Mouse (Mus musculus) left cerebral cortex, postnatal 10 days (tissue): ENCODE results near the gene Hapln2. TPM values are rescaled to one million over a fixed set of nuclear protein-coding genes. Genes with fewer than 3 reads are reported as not detected.
A peak's percentile ranks its signal among the peaks of the same experiment; 100 is the strongest.

ENCODE experiments used
- DNase-seq, 2 experiments: peaks; one replicate each; pipeline ENCODE4 v3.0.0; 2021 to 2022; ENCODE audit warnings: low spot score in 2 of 2, mixed read lengths in 1 of 2; ENCODE audit errors: extremely low spot score in 1 of 2
- intact Hi-C: fragments of 180-260 bp; cut with DNase I; formaldehyde crosslinking; loops from one replicate; pipeline ENCODE4 v1.15.1; 2025
- total RNA-seq, 2 experiments: library from RNA; stranded (reverse); gene quantifications; 2 replicates each; pipeline ENCODE4 v1.2.3; 2021

The Hapln2 gene
- total RNA-seq, 2 experiments from 2014 or later = 0.26 to 1.3 TPM

DNA sequence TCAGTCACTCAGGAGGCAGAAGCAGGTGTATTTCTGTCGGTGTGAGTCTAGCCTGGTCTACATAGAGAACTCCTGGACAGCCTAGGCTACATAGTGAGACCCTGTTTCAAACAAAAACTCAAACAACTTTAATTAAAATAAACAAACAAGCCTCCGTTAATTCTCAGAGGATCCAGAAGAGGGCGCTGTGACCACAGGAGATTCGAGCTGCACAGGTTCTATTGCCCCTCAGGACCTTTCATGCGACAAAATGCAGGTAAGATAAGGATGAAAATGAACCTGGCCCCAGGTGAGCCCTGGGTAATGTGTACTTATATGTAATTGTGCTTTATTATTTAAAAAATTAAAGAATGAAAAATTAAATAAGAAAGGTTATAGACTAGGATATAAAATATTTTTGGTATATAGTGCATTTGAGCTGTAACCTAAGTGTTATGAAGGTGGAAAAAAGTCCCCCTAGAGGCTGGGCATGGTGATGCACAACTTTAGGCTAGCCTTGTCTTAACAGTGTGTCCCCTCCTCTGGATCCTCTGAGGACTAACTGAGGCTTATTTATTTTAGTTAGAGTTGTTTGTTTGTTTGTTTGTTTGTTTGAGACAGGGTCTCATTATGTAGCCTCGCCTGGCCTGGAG lies 16.6 kb downstream of the Hapln2 start:
- DNase-seq = no peak
- intact Hi-C loops = no loop called here

DNA sequence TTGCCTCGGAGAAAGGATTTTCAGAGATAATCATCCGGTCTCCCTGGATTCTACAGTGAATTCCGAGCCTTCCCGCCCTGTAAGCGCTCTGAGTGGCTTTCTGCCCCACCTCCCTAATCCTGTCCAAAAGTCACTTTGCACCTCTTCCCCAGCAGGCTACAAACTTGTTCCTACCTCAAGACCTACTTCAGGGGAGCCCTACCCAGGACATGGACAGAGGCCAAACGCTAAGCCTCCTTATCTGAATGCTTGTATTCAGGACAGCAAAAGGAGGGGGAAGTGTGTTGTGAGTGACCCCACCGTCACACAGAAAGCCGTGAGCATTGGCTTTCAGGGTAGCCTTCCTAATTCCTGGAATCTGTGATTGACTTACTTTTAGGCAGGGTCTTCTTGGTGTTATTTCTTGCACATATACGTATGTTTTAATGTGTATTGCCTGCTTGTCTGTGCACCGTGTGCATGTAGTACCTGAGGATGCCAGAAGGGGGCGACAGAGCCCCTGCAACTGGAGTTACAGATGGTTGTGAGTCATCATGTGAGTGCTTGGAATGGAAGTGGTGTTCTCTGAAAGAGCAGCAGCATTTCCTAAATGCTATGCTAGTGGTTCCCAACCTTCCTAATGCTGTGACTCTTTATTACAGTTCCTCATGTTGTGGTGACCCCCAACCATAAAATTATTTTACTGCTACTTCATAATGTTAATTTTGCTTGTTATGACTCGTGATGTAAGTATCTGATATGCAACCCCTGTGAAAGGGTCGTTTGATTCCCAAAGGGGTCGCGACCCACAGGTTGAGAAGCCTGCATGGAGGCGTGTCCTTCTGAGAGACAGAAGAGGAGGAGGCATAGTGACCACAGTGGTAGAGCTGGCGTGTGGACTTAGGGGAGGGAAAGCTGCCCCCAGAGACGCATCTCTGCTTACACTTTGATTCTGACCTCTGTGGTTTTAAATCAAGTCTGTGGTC lies 21.3 kb downstream of the Hapln2 start:
- intact Hi-C loops = no loop called here
- DNase-seq = no peak

DNA sequence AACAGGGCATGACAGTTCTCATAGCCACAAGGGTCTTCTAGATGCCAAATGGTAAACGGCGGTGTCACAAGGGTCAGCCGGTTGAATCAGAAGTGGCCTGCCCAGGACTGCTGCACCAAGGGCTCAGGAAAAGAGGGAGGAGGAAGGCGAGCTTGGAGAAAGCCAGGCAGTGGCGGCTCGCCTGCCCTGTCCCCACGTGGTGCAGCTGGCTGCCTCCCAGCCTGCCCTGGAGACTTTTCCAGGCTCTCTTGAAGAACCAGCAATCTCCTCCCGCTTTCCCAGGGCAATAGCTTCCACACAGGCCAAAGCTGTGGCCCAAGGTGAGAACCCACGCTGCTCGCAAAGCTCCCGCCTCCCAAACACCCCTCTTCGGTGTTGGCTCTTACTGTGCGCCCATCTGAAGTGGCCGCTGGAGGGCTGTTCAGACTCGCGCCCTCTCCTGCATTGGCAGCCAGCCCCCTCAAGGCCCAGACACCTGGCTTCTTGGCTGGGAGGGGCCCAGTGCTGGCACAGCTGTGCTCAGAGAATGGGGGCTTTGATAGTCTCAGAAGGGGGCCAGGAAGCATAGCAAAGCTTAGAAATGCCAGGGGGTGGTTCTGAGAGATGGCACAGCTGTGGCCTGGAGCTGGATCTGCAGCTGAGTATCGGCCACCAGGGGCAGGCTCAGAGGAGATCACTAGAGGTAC lies 24.9 kb downstream of the Hapln2 start:
- intact Hi-C loops = no loop called here
- DNase-seq = peak in 1 of 2 experiments; percentile 66

DNA sequence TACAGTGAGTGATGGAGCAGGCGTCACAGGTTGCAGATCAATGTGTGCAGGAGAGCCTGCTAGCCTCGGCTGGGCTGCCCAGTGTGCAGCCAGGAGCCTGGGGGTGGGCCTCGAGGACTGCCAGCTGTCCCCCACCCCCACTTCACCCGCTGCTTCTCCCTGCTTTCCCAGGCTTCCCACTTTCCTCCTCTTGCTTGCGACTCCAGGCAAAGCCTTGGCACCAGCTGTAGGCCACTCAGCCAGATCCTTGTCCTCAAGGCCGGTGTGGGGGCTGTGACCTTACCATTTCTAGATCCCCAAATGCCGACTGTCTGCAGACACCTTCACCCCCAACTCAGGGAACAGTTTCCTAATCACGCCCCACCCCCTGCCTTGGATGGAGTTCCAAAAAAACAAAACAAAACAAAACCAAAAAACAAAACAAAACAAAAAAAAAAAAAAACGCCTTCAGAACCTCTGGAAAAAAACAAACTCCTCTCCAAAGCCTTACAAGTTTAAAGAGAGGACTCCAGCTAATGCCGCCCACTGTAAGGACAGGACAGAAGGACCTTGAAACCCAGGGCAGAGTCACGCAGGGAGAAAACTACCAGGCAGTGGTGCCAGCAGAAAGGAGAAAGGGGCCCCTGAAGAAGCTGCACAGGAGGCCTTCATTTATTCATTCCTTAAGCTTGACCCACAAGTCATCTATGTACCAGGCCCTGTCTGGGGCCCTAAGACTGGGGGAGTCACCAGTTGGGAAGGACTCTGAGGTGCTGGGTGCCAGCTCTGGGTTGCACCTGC lies 26.4 kb downstream of the Hapln2 start:
- DNase-seq = peak in 1 of 2 experiments; percentile 54
- intact Hi-C loops = no loop called here

DNA sequence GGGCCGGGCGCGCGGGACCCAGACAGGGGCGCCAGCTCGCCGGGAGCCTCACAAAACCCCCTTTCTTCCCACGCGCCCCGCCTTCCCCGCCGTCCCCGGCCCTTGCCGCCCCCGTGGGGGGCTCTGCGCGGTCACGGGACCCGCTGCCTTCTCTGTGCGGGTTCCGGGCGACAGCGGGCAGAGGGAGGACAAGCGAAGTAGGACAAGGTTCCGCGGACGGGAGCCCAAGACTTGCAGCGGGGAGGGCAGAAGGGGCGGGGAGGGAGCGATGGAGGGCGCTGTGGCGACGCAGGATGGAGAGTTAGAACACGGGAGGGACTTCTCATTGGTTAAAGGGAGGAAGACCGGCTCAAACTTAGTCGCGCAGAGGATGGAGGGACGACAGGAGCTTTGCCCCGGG lies 27.2 kb downstream of the Hapln2 start, which contains the start of gene Bcan:
Gene Bcan (minus strand): TSS at position 50 of the 400 bp plus-strand sequence.
- DNase-seq = peak; percentile 58 to 82
- intact Hi-C loops = no loop called here

DNA sequence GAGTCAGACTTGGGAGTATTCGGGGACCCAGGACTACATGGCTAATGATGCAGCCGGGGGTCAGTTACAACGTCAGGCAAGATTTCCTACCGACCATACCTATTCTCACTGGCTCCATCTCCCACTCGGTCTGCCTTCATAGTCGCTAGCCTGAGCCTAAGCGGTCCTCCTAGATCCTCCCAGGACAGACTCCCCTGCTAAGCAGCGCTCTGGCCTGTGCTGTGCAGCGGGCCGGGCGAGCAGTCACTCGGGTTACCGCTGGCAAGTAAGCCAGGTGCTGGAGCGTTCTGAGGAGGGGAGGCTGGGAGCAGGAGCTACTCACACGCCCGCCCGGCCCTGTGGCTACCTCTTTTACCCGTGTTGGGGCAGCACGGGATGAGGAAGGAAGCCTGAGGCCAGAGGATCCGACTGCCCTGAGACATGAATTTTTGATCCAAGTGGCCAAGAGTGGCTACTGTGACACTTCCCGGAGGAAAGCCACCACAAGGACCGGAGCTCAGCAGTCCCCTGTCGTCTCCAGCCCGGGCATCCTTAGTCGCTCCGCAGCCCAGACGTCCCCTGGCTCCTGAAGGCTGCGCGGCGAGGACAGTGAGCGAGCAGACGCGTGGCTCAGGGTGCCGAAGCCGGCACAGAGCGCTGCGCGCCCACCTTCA lies 28.0 kb downstream of the Hapln2 start:
- intact Hi-C loops = no loop called here

DNA sequence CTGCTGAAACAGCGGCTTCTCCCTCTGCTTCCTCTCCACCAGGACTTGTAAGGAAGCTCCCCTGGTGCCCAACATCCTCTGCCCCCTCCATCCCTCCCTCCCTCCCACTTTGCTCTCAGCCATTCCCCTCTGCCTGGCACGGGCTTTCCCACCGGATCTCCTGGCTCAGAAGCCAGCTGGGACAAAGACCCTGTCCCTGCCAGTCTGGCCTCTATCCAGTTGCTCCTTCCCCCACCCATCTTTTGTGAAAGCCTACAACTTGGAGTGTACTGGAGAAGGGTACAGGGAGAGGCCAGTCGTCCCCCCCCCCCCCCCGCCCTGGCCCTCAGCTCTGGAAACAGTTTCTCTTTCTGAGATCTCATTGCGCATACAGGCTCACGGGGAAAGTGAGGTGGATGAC lies 28.6 kb downstream of the Hapln2 start:
- peak; percentile 78 to 79 for DNase-seq
- intact Hi-C loops = no loop called here

More for the DNA sequence above, 28.0 kb downstream of the Hapln2 start:
- DNase-seq = no peak

DNA sequence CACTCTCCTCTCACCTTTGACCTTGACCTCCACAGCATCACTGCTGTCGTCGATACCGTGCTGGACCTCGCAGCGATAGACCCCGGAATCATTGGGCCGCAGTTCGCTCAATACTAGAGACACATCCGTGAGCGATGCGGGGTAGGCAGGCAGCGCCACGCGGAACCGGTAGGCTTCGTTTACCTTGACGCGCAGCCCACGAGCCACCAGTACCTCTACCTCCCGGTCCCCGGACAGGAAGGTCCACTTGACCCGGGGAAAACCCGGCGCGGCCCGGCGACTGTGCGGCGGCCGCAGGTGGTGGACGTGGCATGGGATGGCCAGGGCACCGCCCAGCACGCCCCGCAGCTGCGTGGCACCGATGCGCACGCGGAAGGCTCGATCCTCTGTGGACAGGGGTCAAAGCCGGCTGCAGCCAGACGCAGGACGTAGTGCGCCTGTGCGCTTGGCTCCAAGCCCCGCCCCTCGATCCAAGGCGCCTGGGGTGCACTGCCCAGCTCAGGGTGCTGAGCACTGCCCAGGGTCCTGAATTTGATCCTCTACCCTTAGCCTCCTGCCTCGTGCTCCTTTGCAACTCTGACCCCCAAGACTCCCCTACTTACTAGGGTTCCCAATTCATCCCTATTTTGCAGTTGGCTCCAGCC lies 30.3 kb downstream of the Hapln2 start:
- intact Hi-C loops = no loop called here
- DNase-seq = peak in 1 of 2 experiments; percentile 65

DNA sequence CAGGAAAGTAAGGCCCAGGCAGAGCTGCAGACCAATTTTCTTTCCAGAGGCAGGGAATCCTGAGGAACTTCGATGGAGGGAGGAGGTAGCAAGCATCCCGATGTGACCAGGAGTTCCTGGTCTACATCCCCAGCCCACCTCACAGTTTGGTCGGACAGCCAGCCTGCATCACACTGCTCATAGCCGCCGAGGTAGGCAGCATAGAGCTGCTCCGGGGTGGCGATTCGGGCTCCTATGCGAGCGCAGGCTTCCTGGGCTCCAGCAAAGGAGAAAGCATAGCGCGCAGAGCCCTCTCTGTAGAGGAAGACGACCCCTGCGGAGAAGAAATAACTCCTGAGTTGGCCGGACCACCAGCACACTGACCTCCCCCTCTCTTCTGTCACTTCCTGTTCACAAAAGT lies 31.0 kb downstream of the Hapln2 start:
- intact Hi-C loops = no loop called here
- DNase-seq = no peak

DNA sequence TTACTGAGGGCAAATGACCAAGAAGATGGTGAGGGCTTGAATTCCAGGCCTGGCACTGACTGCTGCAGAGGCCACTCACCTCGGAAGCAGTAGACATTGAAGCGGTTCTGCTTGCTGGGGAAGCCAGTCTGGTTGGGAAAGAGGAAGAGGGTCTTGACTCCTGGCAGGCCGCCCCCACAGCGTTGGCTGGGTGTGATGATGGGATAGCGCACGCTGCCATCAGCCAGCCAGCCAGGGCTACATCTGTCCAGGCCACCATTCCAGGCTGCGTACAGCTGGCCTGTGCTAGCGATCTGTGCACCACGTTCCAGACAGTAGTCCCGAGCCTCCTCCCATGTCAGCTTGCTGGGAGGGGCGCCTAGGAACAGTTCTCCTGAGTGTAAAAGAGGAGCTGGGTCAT lies 32.1 kb downstream of the Hapln2 start:
- DNase-seq = no peak
- intact Hi-C loops = no loop called here

DNA sequence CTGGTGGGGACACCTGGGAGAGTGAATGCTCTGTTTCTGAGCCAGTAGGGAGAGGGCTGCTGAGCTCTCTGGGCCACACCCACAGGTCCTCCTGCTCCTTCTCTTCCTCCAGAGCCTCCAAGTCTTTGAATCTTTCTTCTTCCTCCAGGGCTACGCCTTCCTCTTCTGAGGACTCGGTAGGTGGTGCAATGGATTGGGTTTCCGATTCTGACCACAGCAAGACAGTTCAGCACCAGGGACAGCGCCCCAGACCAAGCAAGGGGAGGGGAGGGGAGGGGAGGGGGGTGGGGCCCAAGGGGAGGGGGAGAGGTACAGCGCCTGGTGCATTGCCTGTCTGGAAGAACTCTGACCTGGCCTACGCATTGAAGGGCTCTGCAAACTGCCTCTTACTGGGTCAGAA lies 33.9 kb downstream of the Hapln2 start:
- intact Hi-C loops = no loop called here
- no peak for DNase-seq

DNA sequence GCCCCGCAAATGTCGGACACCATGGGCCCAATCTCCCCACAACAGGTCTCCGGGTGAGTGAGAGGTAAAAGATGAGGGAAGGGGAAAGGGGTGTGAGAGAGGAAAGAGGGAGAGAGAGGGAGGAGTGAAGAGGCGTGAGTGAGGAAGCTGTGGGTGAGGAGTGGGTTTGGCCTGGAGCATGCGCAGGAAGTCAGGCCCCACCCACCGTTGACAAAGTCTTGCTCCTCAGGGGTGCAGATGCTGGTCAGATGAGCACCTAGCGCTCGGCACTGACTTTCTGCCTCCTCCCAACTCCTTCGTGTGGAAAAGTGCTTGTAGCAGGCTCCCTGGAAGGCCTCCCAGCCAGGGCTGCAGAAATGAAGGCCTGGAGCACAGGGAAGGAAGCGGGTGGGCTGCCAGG lies 37.4 kb downstream of the Hapln2 start:
- DNase-seq = no peak

DNA sequence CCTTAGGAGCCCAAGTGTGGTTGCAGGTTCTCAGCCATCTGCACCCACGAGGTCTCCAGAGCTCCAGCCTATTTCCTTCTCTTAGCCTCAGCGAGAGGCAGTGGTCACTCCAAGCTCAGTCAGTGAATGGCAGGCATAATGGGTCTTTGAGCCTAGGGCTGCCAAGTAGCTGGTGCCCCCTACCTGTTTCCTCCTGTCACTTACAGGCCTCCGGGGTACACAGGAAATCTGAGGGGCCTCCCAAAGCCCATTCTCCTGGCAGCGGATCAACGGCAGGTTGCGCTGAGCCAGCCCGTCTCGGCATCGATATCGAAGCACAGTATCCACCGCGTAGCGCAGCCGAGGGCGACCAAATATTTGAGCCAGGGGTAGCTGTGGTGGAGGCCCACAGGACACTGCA lies 39.3 kb downstream of the Hapln2 start:
- intact Hi-C loops = no loop called here
- no peak for DNase-seq

More for the DNA sequence above, 37.4 kb downstream of the Hapln2 start:
- intact Hi-C loops = no loop called here

DNA sequence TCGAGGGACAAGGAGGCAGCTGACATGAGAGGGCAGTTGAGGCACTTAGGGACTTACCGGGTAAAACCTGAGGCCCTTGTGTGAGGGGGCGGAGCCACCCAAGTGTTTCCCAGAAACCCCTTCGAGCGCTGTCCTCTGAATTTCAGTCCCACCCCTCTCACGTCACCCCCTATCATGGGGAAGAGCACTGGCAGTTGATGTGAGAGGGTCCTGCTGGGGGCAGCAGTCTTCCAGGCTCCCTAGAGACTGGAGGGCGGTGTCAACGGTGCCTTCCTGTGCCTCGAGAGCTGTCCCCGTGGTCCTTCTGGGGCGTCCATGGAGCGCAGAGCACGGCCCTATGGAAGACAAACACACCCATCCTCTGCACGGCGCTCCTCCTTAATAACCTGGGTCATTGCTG lies 39.8 kb downstream of the Hapln2 start:
- intact Hi-C loops = no loop called here
- DNase-seq = peak in 1 of 2 experiments; percentile 67

DNA sequence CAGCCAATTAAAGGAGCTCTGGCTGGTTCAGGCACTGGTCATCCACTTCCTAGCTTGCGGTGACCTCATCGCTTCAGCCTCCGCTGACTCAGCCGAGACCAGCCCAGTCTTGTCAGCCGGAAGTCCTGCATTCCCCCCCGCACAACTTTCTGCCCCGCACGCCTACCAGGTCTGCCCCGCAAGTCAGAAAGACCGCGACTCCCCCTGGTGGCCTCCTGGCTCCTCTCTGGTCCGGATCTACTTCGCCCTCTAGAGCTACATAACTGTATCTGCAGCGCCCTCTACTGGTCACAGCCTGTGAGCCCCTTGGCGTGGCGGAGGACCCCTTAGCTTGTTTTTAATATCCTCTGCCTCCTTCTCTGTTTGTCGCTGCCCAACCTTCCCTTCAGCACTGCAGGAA lies 40.5 kb downstream of the Hapln2 start:
- intact Hi-C loops = no loop called here
- DNase-seq = peak; percentile 91 to 98

DNA sequence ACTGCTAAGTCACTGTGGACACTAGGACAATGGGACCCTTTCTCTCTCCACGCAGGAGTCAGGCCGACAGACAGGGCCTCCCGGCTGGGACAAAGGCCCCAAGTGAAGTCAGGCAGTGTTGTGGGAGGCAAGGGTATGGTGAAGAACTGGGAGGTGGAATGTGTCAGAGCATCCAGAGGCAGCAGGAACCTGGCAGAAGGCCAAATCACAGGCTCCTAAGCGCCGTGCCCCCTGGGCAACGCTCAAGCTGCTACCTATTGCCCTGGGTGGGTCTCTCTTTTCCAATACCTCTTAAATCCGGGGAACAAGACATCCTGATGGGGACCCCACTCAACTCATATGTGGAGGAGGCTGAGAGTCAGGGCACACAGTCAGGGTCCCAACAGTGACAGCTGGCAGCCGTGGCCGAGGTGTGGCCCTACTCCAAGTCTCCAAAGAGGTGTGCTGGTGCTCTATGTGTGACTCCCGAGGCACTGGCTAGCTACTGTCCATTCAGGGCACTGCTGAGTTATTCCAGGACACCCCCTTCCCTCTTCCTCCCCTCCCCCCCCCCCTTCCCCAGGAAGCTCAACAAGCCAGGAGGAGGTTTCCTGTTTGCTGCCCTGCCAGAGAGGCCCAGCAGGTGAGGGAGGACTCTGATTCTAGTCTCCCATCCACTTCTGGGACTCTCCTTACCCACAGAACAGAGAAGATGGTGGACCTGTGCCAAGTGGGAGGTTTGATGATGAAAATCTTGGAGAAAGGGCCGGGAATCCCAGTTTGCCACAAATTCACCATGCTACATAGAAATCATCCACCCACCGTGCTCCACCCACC lies 41.7 kb downstream of the Hapln2 start:
- intact Hi-C loops = no loop called here

DNA sequence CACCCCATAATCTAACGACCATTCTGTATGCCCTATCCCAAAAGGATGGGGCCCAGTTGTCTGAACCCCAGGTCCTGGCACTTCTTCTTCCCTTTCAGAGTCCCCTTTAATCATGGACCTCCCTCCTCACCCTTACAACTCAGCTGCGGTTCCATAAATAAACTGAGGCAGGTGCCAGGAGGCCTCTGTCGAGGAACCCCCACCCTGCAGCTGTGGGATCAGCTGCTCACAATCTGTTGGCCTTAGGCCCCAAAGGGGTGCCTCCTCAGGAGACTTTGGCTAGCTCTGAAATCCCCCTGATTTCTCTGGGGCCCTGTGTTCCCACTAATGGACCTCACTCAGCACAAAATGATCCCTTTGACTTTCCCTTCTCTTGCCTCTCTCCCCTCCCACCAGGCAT lies 43.3 kb downstream of the Hapln2 start:
- DNase-seq = no peak
- intact Hi-C loops = no loop called here

More for the DNA sequence above, 41.7 kb downstream of the Hapln2 start:
- peak in 1 of 2 experiments; percentile 68 for DNase-seq
